Mouse (Mus musculus) heart, adult 2 months (tissue): ENCODE measurements around the gene Pip4k2c. TPM values are rescaled to one million over a fixed set of nuclear protein-coding genes. Genes with fewer than 3 reads are reported as not detected.

Experiments
- DNase-seq, 2 experiments: peaks; one replicate each; pipeline ENCODE4 v3.0.0; 2021
- H3K27ac ChIP-seq: fragments of 200-600 bp; 2 replicates; pipeline ENCODE4 v1.8.1; 2022
- H3K27me3 ChIP-seq: fragments of 200-500 bp; 2 replicates; pipeline ENCODE4 v1.6.1; 2012; ENCODE audit warnings: mild to moderate bottlenecking, low read length, inconsistent platforms, mixed read lengths; ENCODE audit not compliant: control insufficient read depth, insufficient read depth
- H3K36me3 ChIP-seq: fragments of 200-500 bp; 2 replicates; pipeline ENCODE4 v1.6.1; 2012; ENCODE audit warnings: low read length, inconsistent platforms; ENCODE audit not compliant: control insufficient read depth, insufficient read depth
- H3K4me1 ChIP-seq: fragments of 200-500 bp; 2 replicates; pipeline ENCODE4 v1.6.1; 2011; ENCODE audit warnings: low read length; ENCODE audit not compliant: control insufficient read depth, insufficient read depth
- H3K4me3 ChIP-seq: fragments of 200-600 bp; 2 replicates; pipeline ENCODE4 v1.8.1; 2022
- H3K79me2 ChIP-seq: fragments of 200-500 bp; replicated peaks from 2 replicates; pipeline ENCODE4 v1.6.1; 2012; ENCODE audit warnings: mild to moderate bottlenecking, inconsistent platforms, low read length, moderate library complexity, mixed read lengths; ENCODE audit not compliant: control insufficient read depth, insufficient read depth
- H3K9ac ChIP-seq: fragments of 200-500 bp; 2 replicates; pipeline ENCODE4 v1.6.1; 2012; ENCODE audit warnings: low read depth, mild to moderate bottlenecking, control low read depth, inconsistent platforms, low read length, mixed read lengths
- CTCF ChIP-seq: fragments of 200-600 bp; IDR thresholded peaks from 2 replicates; pipeline ENCODE4 v1.8.1; 2022; ENCODE audit warnings: antibody characterized with exemption, mild to moderate bottlenecking, moderate library complexity
- EP300 ChIP-seq: fragments of 200-500 bp; IDR thresholded peaks from 2 replicates; pipeline ENCODE4 v1.6.1; 2011; ENCODE audit warnings: low read depth, low read length, control low read depth; ENCODE audit not compliant: insufficient read depth
- POLR2A ChIP-seq: fragments of 200-500 bp; IDR thresholded peaks from 2 replicates; pipeline ENCODE4 v1.6.1; 2011; ENCODE audit warnings: mild to moderate bottlenecking, low read depth, low read length, control low read depth; ENCODE audit not compliant: insufficient read depth
- WGBS: fragments of 180-500 bp; shearing (Covaris S2); methylation state at CpG from one replicate; pipeline ENCODE4 v1.1.7; 2018; 5-methylcytosine and 5-hydroxymethylcytosine counted together
- intact Hi-C: fragments of 180-260 bp; cut with DNase I; formaldehyde crosslinking; loops from one replicate; pipeline ENCODE4 v1.15.1; 2025
- polyA plus RNA-seq: library from polyadenylated mRNA; depleted of rRNA; stranded (reverse); fragments of >200 nt; gene quantifications from 2 replicates; pipeline ENCODE4 v1.2.3, GENCODE M21; 2012
- total RNA-seq, 2 experiments: library from RNA; stranded (reverse); gene quantifications; 2 replicates each; pipeline ENCODE4 v1.2.3; 2021

Gene Pip4k2c
- total and polyA plus RNA-seq, 3 experiments: 25.7 to 29.0 (median 28.8) TPM

DNA sequence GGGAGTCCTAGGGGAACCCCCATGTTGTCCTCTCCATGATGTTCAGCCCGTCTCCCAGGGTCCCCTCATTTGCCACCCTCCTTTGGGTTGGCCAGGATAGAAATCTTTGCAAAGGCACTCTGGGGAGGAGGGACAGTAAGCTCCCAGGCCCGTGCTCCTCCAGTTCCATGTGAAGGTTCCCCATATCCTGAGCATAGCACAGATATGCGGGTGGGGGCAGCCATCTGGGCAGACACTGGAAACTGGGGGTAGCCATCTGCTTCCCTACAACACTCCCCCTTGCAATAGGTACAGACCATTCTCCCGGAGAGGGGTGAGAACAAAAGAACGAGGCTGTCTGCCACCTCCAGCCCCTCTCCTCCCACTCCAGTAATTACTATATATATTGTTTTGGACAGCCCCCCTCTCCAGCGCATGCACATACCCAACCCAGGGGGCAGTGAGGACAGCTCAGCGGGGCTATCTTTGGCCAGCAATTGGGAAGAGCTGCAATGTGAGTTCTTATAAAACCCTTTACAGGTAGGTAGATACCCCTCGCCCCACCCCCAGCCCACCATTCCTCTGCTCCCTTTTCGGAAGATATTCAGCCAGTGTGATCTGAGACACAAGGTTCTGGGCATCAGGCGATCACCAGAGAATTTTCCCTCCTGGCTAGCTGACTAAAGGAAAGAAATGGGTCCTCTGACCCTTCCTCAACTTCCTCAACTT is 23.9 kb downstream of the Pip4k2c start:
- H3K9ac ChIP-seq: no peak overlapping the region
- intact Hi-C loops: no loop called here

DNA sequence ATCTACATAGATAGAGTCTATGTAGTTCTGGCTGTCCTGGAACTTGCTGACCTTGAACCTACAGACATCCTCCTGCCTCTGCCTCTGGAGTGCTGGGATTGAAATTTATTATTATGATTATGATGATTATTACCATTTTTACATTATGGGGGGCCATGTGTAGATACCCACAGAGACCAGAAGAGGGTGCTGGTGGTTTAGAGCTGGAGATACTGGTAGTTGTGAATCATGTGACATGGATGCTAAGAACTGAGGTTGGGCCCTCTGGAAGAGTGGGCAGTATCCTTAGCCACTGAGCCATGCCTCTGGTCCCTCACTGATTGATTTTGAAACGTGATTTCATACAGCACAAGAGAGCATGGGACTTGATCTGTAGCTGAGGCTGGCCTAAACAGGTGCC is 24.9 kb downstream of the Pip4k2c start:
- WGBS: 79% methylated on average over 1 of the region's 1 CpGs
- Histone ChIP-seq H3K27me3 (no peaks in the 10 kb centered on the region), H3K4me1 (peaks cover 1% of the 10 kb centered on the region), H3K79me2 (no peaks in the 10 kb centered on the region), H3K27ac (no peak overlapping the region), H3K36me3 (no peaks in the 10 kb centered on the region), H3K9ac (no peak overlapping the region), H3K4me3 (no peak overlapping the region)
- intact Hi-C loops: no loop called here
- TF ChIP-seq CTCF: peak; percentile 59
- TF ChIP-seq POLR2A: peak; percentile 23; the same call in 1 of the 2 replicates
- no peak for TF ChIP-seq EP300
- peak in 1 of 2 experiments; percentile 17 for DNase-seq

More for the DNA sequence above, 23.9 kb downstream of the Pip4k2c start:
- TF ChIP-seq EP300: peak; percentile 4; the same call in 1 of the 2 replicates
- TF ChIP-seq CTCF: no peak
- TF ChIP-seq POLR2A: 0 out of 2 replicates have a peak, but pooled peaks have one; percentile 31
- Histone ChIP-seq H3K79me2 (no peaks in the 10 kb centered on the region), H3K27ac (no peak overlapping the region), H3K4me1 (peaks cover 1% of the 10 kb centered on the region), H3K4me3 (no peak overlapping the region), H3K27me3 (no peaks in the 10 kb centered on the region), H3K36me3 (no peaks in the 10 kb centered on the region)
- peak in 1 of 2 experiments; percentile 28 for DNase-seq
- WGBS: 49% methylated on average over 10 of the region's 10 CpGs

DNA sequence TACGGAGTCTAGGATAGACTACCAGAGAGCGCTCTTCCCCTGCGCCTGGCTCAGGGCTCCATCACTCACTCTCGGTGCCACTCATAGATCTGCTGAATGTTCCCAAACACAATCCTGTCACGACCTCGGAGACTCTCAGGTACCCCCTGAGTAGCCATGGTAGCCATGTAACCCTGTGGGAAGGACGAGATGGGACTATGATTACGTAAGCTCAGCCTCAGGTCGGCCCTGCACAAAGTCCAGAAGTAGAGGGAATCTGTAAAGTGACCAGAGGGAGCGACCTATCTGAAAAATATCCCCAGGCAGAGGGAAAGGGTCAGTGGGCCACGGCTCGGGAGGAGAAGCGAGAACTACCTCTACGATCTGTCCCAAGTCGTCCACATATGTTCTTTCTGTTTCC is 25.9 kb downstream of the Pip4k2c start:
- Histone ChIP-seq H3K27me3 (no peaks in the 10 kb centered on the region), H3K27ac (no peak overlapping the region), H3K4me3 (no peak overlapping the region), H3K36me3 (no peaks in the 10 kb centered on the region), H3K4me1 (no peaks in the 10 kb centered on the region; the same call in 1 of the 2 replicates), H3K79me2 (no peaks in the 10 kb centered on the region), H3K9ac (no peak overlapping the region)
- 88% methylated on average over 15 of the region's 15 CpGs for WGBS
- peak in 1 of 2 experiments; percentile 20 for DNase-seq
- TF ChIP-seq POLR2A: 0 out of 2 replicates have a peak, but pooled peaks have one; percentile 38
- TF ChIP-seq CTCF: no peak
- intact Hi-C loops: no loop called here

DNA sequence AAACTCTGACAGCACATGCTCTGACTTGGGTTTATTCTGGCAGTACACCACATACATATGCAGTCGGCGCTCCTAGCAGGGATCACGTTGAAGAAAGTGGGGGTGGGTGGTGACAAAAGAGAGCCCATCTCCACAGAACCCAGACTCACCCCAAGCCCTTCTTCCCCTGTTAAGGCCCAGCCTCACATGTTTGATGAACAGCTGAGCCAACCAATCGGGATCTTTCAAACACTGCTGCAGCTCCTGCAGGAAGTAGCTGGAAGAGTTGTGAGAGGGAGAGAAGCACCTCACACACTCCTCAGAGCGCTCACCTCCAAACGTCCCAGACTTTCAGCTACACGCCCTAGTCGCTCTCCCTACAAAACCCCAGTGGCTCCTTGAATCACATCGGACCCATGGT is 26.3 kb downstream of the Pip4k2c start:
- no peaks in the 10 kb centered on the region for H3K27me3 ChIP-seq
- no peaks in the 10 kb centered on the region for H3K36me3 ChIP-seq
- WGBS: 75% methylated on average over 9 of the region's 9 CpGs
- intact Hi-C loops: no loop called here
- H3K79me2 ChIP-seq: no peaks in the 10 kb centered on the region
- H3K9ac ChIP-seq: no peak overlapping the region
- H3K4me1 ChIP-seq: no peaks in the 10 kb centered on the region; the same call in 1 of the 2 replicates
- TF ChIP-seq EP300 (no peak), CTCF (no peak), POLR2A (no peak)
- peak in 1 of 2 experiments; percentile 17 for DNase-seq
- no peak overlapping the region for H3K4me3 ChIP-seq
- H3K27ac ChIP-seq: no peak overlapping the region

DNA sequence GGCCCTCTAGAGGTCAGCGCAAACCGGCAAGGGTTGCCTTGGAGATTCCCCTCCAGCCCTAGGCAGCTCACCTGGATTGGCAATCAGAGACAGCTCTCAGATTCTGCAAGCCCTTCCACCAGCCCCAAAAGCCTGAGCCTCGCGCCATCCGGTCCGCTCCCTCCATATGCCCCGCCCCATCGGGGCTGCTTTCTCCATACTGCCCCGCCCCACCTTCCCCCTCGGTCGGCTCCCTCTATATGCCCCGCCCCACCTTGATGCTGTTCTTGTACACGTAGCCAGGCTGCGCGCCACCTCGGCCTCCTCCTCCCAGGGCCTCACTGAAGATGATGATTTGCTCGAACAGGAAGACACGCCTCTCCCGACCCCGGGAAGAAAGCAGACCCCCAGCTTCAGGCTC is 27.6 kb downstream of the Pip4k2c start:
- Histone ChIP-seq H3K4me3 (peak overlapping the region; percentile 55), H3K4me1 (no peaks in the 10 kb centered on the region; the same call in 1 of the 2 replicates), H3K79me2 (no peaks in the 10 kb centered on the region), H3K36me3 (no peaks in the 10 kb centered on the region), H3K9ac (peak overlapping the region; percentile 57), H3K27ac (peak overlapping the region; percentile 91), H3K27me3 (no peaks in the 10 kb centered on the region)
- 14% methylated on average over 20 of the region's 20 CpGs for WGBS
- intact Hi-C loops: no loop called here
- TF ChIP-seq EP300 (no peak), POLR2A (0 out of 2 replicates have a peak, but pooled peaks have one; percentile 34), CTCF (no peak)
- DNase-seq: peak; percentile 38 to 52

DNA sequence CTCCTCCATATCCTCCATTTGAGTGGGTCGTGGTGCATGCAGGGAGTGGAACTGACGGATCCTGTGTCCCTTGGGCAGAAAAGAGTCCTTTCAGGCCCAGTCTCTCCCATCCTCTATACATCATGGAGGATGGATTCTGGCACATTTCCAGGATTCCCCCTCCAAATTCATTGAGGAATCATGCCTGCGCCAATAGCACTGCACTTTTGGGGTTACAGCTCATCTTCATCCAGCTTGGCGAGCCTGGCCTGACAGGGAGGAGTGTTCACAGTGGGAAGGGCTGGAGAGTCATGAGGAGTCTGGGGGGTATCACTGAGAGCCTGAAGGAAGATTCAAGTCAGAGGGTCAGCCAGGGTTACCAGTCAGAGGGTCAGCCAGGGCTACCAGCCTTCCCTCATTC is 28.8 kb downstream of the Pip4k2c start:
- intact Hi-C loops: no loop called here
- 54% methylated on average over 4 of the region's 4 CpGs for WGBS
- Histone ChIP-seq H3K36me3 (no peaks in the 10 kb centered on the region), H3K27ac (peak overlapping the region; percentile 91), H3K4me1 (peaks cover 3% of the 10 kb centered on the region; the same call in 1 of the 2 replicates), H3K27me3 (no peaks in the 10 kb centered on the region), H3K9ac (peak overlapping the region; percentile 60), H3K79me2 (no peaks in the 10 kb centered on the region), H3K4me3 (peak overlapping the region; percentile 55)
- peak in 1 of 2 experiments; percentile 20 for DNase-seq
- no peak for TF ChIP-seq CTCF
- TF ChIP-seq POLR2A: no peak
- TF ChIP-seq EP300: no peak
